Mouse (Mus musculus) myocyte (in vitro differentiated cells): ENCODE results near the gene Auts2.

Experiments
- E2F4 ChIP-seq: IDR thresholded peaks from one replicate; pipeline ENCODE4 v1.6.1; 2011; ENCODE audit warnings: mild to moderate bottlenecking, control low read depth, moderate library complexity; ENCODE audit not compliant: insufficient read depth
- MAX ChIP-seq: IDR thresholded peaks from one replicate; pipeline ENCODE4 v1.6.1; 2011; ENCODE audit warnings: low read depth, mild to moderate bottlenecking, control low read depth
- MYOD1 ChIP-seq, 3 experiments: IDR thresholded peaks; one replicate each; pipeline ENCODE4 v1.6.1; 2011; ENCODE audit warnings: control low read depth in 2 of 3, low read depth in 2 of 3, mild to moderate bottlenecking in 2 of 3, moderate library complexity in 1 of 3; ENCODE audit not compliant: insufficient read length in 2 of 3, control insufficient read depth in 1 of 3
- POLR2A ChIP-seq: IDR thresholded peaks from one replicate; pipeline ENCODE4 v1.6.1; 2011; ENCODE audit warnings: low read depth, mild to moderate bottlenecking, control low read depth, moderate library complexity; ENCODE audit not compliant: insufficient read length
- SRF ChIP-seq: IDR thresholded peaks from one replicate; pipeline ENCODE4 v1.6.1; 2011; ENCODE audit warnings: low read depth; ENCODE audit not compliant: control insufficient read depth, insufficient read length
- TCF12 ChIP-seq: IDR thresholded peaks from one replicate; pipeline ENCODE4 v1.6.1; 2011; ENCODE audit warnings: mild to moderate bottlenecking, control low read depth; ENCODE audit not compliant: poor library complexity, insufficient read depth, severe bottlenecking

- no peak for TF ChIP-seq POLR2A
- no peak for TF ChIP-seq MAX
- TF ChIP-seq TCF12, result no peak
- TF ChIP-seq MYOD1 (IDR thresholded peaks at IDR 0.05; ENCODE audit: control insufficient read depth in 1 of 3, insufficient read length in 2 of 3, low read depth in 2 of 3), result no peak
- TF ChIP-seq SRF, result no peak
- no peak for TF ChIP-seq E2F4
Measured at GRCm38 (mm10) chr5:132341315-132341714, 201.8 kb downstream of the Auts2 start.
